Mouse (Mus musculus): ENCODE results near the gene Ppp2r5b. TPM values are rescaled to one million over a fixed set of nuclear protein-coding genes. Genes with fewer than 3 reads are reported as not detected.

Gene Ppp2r5b
- polyA plus RNA-seq, 1 experiment from 2014 or later: 117 TPM

- H3K27me3 ChIP-seq (replicated peaks; ENCODE audit: control insufficient read depth, insufficient read depth, low read length): no peaks in the 10 kb centered on the region
- no peak overlapping the region for H3K4me3 ChIP-seq (replicated peaks; ENCODE audit: low read length)
- no peak for ATAC-seq
- no peak overlapping the region for H3K27ac ChIP-seq (ENCODE audit: low read length)
- H3K4me1 ChIP-seq (replicated peaks; ENCODE audit: control insufficient read depth, insufficient read depth, low read length): no peaks in the 10 kb centered on the region
- H3K36me3 ChIP-seq (ENCODE audit: control insufficient read depth, insufficient read depth): no peaks in the 10 kb centered on the region
- H3K9me3 ChIP-seq (ENCODE audit: control insufficient read depth, low read length): no peaks in the 10 kb centered on the region
- 19% methylated on average over 3 of the region's 3 CpGs for WGBS
- no peak overlapping the region for H3K4me2 ChIP-seq (ENCODE audit: low read length)
- no peak overlapping the region for H3K9ac ChIP-seq (replicated peaks; ENCODE audit: low read depth, low read length)
Observed at GRCm38 (mm10) chr19:6182534-6182933, 53.1 kb downstream of the Ppp2r5b start.

- H3K9me3 ChIP-seq (ENCODE audit: control insufficient read depth, low read length): no peaks in the 10 kb centered on the region
- no peak overlapping the region for H3K9ac ChIP-seq (replicated peaks; ENCODE audit: low read depth, low read length)
- no peaks in the 10 kb centered on the region for H3K27me3 ChIP-seq (replicated peaks; ENCODE audit: control insufficient read depth, insufficient read depth, low read length)
- no peak overlapping the region for H3K4me3 ChIP-seq (replicated peaks; ENCODE audit: low read length)
- H3K36me3 ChIP-seq (ENCODE audit: control insufficient read depth, insufficient read depth): no peaks in the 10 kb centered on the region
- no peak for ATAC-seq
- WGBS: 32% methylated on average over 5 of the region's 5 CpGs
- no peak overlapping the region for H3K27ac ChIP-seq (ENCODE audit: low read length)
- no peaks in the 10 kb centered on the region for H3K4me1 ChIP-seq (replicated peaks; ENCODE audit: control insufficient read depth, insufficient read depth, low read length)
- no peak overlapping the region for H3K4me2 ChIP-seq (ENCODE audit: low read length)
Observed at GRCm38 (mm10) chr19:6181629-6182028, 54.0 kb downstream of the Ppp2r5b start.

GRCm38 (mm10) chr19:6178775-6179174 lies 56.9 kb downstream of the Ppp2r5b start:
- no peak overlapping the region for H3K4me2 ChIP-seq (ENCODE audit: low read length)
- no peak overlapping the region for H3K27ac ChIP-seq (ENCODE audit: low read length)
- no peak overlapping the region for H3K4me3 ChIP-seq (replicated peaks; ENCODE audit: low read length)
- no peaks in the 10 kb centered on the region for H3K9me3 ChIP-seq (ENCODE audit: control insufficient read depth, low read length)
- no peaks in the 10 kb centered on the region for H3K4me1 ChIP-seq (replicated peaks; ENCODE audit: control insufficient read depth, insufficient read depth, low read length)
- no peaks in the 10 kb centered on the region for H3K36me3 ChIP-seq (ENCODE audit: control insufficient read depth, insufficient read depth)
- H3K9ac ChIP-seq (replicated peaks; ENCODE audit: low read depth, low read length): no peak overlapping the region
- no peaks in the 10 kb centered on the region for H3K27me3 ChIP-seq (replicated peaks; ENCODE audit: control insufficient read depth, insufficient read depth, low read length)
- ATAC-seq: no peak
- WGBS: over 99% methylated on average over 5 of the region's 6 CpGs

MicroRNA genes within 50 kb of the gene (microRNA counts, 519-probe panel; counts per million panel counts)
- 2,043 counts per million, percentile 32 among the panel's probes with 10 or more counts for microRNA mmu-miR-192

Small RNAs within 50 kb of the gene (microRNA-seq; reads per million reads assigned to microRNA genes)
- gene Mir192: 82.1 reads per million, percentile 52 among the genes with 10 or more reads in this experiment
- 69.4 reads per million, percentile 49 among the genes with 10 or more reads in this experiment for gene Mir194-2

Other genes starting within 250 kb of the Ppp2r5b start
- not detected in 2 replicates for gene Slc22a20, start 249.7 kb downstream of the Ppp2r5b start, polyA plus RNA-seq (2015; fragmentation: Nextera tagmentation; extraction: Ambion mirVana)
- 1.3 and 2.2 TPM in 2 replicates for gene Capn1, start 220.0 kb downstream of the Ppp2r5b start, polyA plus RNA-seq (2015; fragmentation: Nextera tagmentation; extraction: Ambion mirVana)
- 22.6 and 30.3 TPM in 2 replicates for gene Syvn1, start 189.3 kb downstream of the Ppp2r5b start, polyA plus RNA-seq (2015; fragmentation: Nextera tagmentation; extraction: Ambion mirVana)
- 65.0 and 74.0 TPM in 2 replicates for gene Mrpl49, start 178.1 kb downstream of the Ppp2r5b start, polyA plus RNA-seq (2015; fragmentation: Nextera tagmentation; extraction: Ambion mirVana)
- gene Fau, start 178.0 kb downstream of the Ppp2r5b start, polyA plus RNA-seq (2015; fragmentation: Nextera tagmentation; extraction: Ambion mirVana): 493 and 512 TPM in 2 replicates
- 30.1 and 31.0 TPM in 2 replicates for gene Znhit2, start 174.7 kb downstream of the Ppp2r5b start, polyA plus RNA-seq (2015; fragmentation: Nextera tagmentation; extraction: Ambion mirVana)
- 34.0 and 41.3 TPM in 2 replicates for gene Tm7sf2, start 167.5 kb downstream of the Ppp2r5b start, polyA plus RNA-seq (2015; fragmentation: Nextera tagmentation; extraction: Ambion mirVana)
- gene Vps51, start 158.6 kb downstream of the Ppp2r5b start, polyA plus RNA-seq (2015; fragmentation: Nextera tagmentation; extraction: Ambion mirVana): 85.9 and 88.5 TPM in 2 replicates
- not detected in 2 replicates for gene Tmem262, start 155.8 kb downstream of the Ppp2r5b start, polyA plus RNA-seq (2015; fragmentation: Nextera tagmentation; extraction: Ambion mirVana)
- gene Gm28374, start 153.6 kb downstream of the Ppp2r5b start, polyA plus RNA-seq (2015; fragmentation: Nextera tagmentation; extraction: Ambion mirVana): 2.1 and 3.1 TPM in 2 replicates
- 83.3 and 85.7 TPM in 2 replicates for gene Zfpl1, start 150.9 kb downstream of the Ppp2r5b start, polyA plus RNA-seq (2015; fragmentation: Nextera tagmentation; extraction: Ambion mirVana)
- gene Cdca5, start 150.9 kb downstream of the Ppp2r5b start, polyA plus RNA-seq (2015; fragmentation: Nextera tagmentation; extraction: Ambion mirVana): 16.5 and 16.7 TPM in 2 replicates
- gene AC131692.1, start 141.5 kb downstream of the Ppp2r5b start, polyA plus RNA-seq (2015; fragmentation: Nextera tagmentation; extraction: Ambion mirVana): not detected in 2 replicates
- gene Naaladl1, start 130.1 kb downstream of the Ppp2r5b start, polyA plus RNA-seq (2015; fragmentation: Nextera tagmentation; extraction: Ambion mirVana): 0.35 and 0.58 TPM in 2 replicates
- gene Sac3d1, start 117.2 kb downstream of the Ppp2r5b start, polyA plus RNA-seq (2015; fragmentation: Nextera tagmentation; extraction: Ambion mirVana): 46.4 and 50.5 TPM in 2 replicates
- 40.3 and 50.1 TPM in 2 replicates for gene Snx15, start 107.6 kb downstream of the Ppp2r5b start, polyA plus RNA-seq (2015; fragmentation: Nextera tagmentation; extraction: Ambion mirVana)
- gene Batf2, start 94.9 kb downstream of the Ppp2r5b start, polyA plus RNA-seq (2015; fragmentation: Nextera tagmentation; extraction: Ambion mirVana): not detected in 2 replicates
- gene Arl2, start 94.3 kb downstream of the Ppp2r5b start, polyA plus RNA-seq (2015; fragmentation: Nextera tagmentation; extraction: Ambion mirVana): 69.9 and 92.6 TPM in 2 replicates
- not detected in 2 replicates for gene Majin, start 51.5 kb downstream of the Ppp2r5b start, polyA plus RNA-seq (2015; fragmentation: Nextera tagmentation; extraction: Ambion mirVana)
- gene Gpha2, start 9.5 kb downstream of the Ppp2r5b start, polyA plus RNA-seq (2015; fragmentation: Nextera tagmentation; extraction: Ambion mirVana): not detected in 2 replicates
- gene Atg2a, start 5.8 kb upstream of the Ppp2r5b start, polyA plus RNA-seq (2015; fragmentation: Nextera tagmentation; extraction: Ambion mirVana): 11.2 and 13.1 TPM in 2 replicates
- 105 and 106 TPM in 2 replicates for gene Ehd1, start 40.9 kb upstream of the Ppp2r5b start, polyA plus RNA-seq (2015; fragmentation: Nextera tagmentation; extraction: Ambion mirVana)
- gene Cdc42bpg, start 70.6 kb upstream of the Ppp2r5b start, polyA plus RNA-seq (2015; fragmentation: Nextera tagmentation; extraction: Ambion mirVana): 0.52 and 1.1 TPM in 2 replicates
- 96.1 and 96.5 TPM in 2 replicates for gene Men1, start 99.1 kb upstream of the Ppp2r5b start, polyA plus RNA-seq (2015; fragmentation: Nextera tagmentation; extraction: Ambion mirVana)
- gene Map4k2, start 105.3 kb upstream of the Ppp2r5b start, polyA plus RNA-seq (2015; fragmentation: Nextera tagmentation; extraction: Ambion mirVana): 12.3 and 21.2 TPM in 2 replicates
- 122 and 127 TPM in 2 replicates for gene Sf1, start 127.8 kb upstream of the Ppp2r5b start, polyA plus RNA-seq (2015; fragmentation: Nextera tagmentation; extraction: Ambion mirVana)
- gene Pygm, start 148.5 kb upstream of the Ppp2r5b start, polyA plus RNA-seq (2015; fragmentation: Nextera tagmentation; extraction: Ambion mirVana): 2.4 and 2.8 TPM in 2 replicates
- gene Rasgrp2, start 163.5 kb upstream of the Ppp2r5b start, polyA plus RNA-seq (2015; fragmentation: Nextera tagmentation; extraction: Ambion mirVana): 48.8 and 60.8 TPM in 2 replicates
- gene Nrxn2, start 182.9 kb upstream of the Ppp2r5b start, polyA plus RNA-seq (2015; fragmentation: Nextera tagmentation; extraction: Ambion mirVana): 28.1 and 28.5 TPM in 2 replicates